Mouse (Mus musculus) intestine, embryonic 16.5 days (tissue): Measurements from ENCODE around the gene Sema6d. TPM values are rescaled to one million over a fixed set of nuclear protein-coding genes. Genes with fewer than 3 reads are reported as not detected.

Experiments used
- ATAC-seq: fragments of 200-750 bp; cut with Nextera tagmentation; 2 replicates; pipeline ENCODE4 v1.8.0; 2017; ENCODE audit warnings: moderate TSS enrichment, moderate library complexity
- H3K27ac ChIP-seq: fragments of 300-500 bp; sonication (generic); 2 replicates; pipeline ENCODE4 v1.5.1; 2014; ENCODE audit warnings: mild to moderate bottlenecking, low read length
- H3K27me3 ChIP-seq: fragments of 300-500 bp; sonication (generic); replicated peaks from 2 replicates; pipeline ENCODE4 v1.6.1; 2014; ENCODE audit warnings: low read length, control low read depth, mixed read lengths; ENCODE audit not compliant: control insufficient read depth, insufficient read depth
- H3K36me3 ChIP-seq: fragments of 300-500 bp; sonication (generic); 2 replicates; pipeline ENCODE4 v1.6.1; 2014; ENCODE audit warnings: low read length, control low read depth; ENCODE audit not compliant: control insufficient read depth, insufficient read depth
- H3K4me1 ChIP-seq: fragments of 300-500 bp; sonication (generic); 2 replicates; pipeline ENCODE4 v1.6.1; 2014; ENCODE audit warnings: low read length, control low read depth, mixed read lengths; ENCODE audit not compliant: control insufficient read depth, insufficient read depth
- H3K4me2 ChIP-seq: fragments of 300-500 bp; sonication (generic); 2 replicates; pipeline ENCODE4 v1.6.1; 2014; ENCODE audit warnings: low read depth, low read length, control low read depth
- H3K4me3 ChIP-seq: fragments of 300-500 bp; sonication (generic); 2 replicates; pipeline ENCODE4 v1.5.1; 2014; ENCODE audit warnings: mild to moderate bottlenecking, low read length
- H3K9ac ChIP-seq: fragments of 300-500 bp; sonication (generic); 2 replicates; pipeline ENCODE4 v1.6.1; 2014; ENCODE audit warnings: low read depth, low read length
- H3K9me3 ChIP-seq: fragments of 300-500 bp; sonication (generic); 2 replicates; pipeline ENCODE4 v1.6.1; 2016; ENCODE audit warnings: low read length, control low read depth; ENCODE audit not compliant: control insufficient read depth
- WGBS: fragments of 180-500 bp; shearing (Covaris S2); extraction: QIAGEN DNeasy Blood & Tissue Kit; methylation state at CpG from one replicate; pipeline ENCODE4 v1.1.7; 2014; 5-methylcytosine and 5-hydroxymethylcytosine counted together
- polyA plus RNA-seq: library from polyadenylated mRNA; unstranded; fragments of >200 nt; fragmentation: Nextera tagmentation; extraction: Ambion mirVana; gene quantifications from 2 replicates; pipeline ENCODE4 v1.2.1, GENCODE M21; 2015

The Sema6d gene
- polyA plus RNA-seq, 1 experiment from 2014 or later, result 10.9 TPM

DNA sequence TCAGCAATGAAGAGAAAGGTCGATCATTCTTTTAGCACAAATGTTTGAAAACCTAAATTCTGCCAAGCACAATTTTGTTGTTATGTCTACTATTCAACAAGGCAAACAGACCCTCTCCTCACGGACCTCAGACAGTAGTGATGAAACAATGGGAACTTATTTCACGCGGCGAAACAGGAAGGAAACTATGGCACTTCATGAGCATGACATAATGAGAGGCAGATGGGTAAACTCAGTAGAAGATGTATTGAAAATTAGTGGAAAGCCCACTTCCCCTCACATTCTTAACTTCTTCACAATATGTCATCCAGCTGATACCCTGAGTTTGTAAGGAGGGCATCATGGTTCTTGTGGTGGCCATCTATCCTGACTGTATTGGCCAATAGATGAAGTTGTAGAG lies 116.0 kb downstream of the Sema6d start:
- Histone ChIP-seq H3K9ac (no peak overlapping the region), H3K4me1 (no peaks in the 10 kb centered on the region), H3K27ac (no peak overlapping the region), H3K9me3 (no peaks in the 10 kb centered on the region), H3K4me2 (no peak overlapping the region), H3K36me3 (no peaks in the 10 kb centered on the region), H3K4me3 (no peak overlapping the region), H3K27me3 (no peaks in the 10 kb centered on the region)
- WGBS, result 78% methylated on average over 5 of the region's 5 CpGs
- no peak for ATAC-seq

DNA sequence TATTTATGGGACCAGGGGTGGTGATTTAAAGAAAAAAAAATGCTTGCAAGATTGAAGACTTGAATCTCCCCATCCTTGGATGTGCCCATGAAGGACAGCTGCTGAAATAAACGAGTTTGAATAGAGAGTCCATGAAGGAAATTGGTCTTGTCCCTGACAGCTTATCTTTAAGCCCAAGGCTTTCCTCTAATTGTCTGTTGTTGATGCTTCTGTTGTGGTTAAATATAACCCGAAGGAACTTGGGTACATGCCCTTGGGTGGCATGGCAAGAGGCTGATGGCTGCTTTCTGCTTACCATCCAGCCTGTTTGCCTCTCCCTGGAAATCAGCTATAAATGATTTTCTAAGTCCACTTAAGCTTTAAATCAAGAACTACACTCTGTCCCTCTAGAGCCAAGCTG lies 118.5 kb downstream of the Sema6d start:
- ATAC-seq, result no peak
- 62% methylated on average over 2 of the region's 2 CpGs for WGBS
- Histone ChIP-seq H3K9me3 (no peaks in the 10 kb centered on the region), H3K4me1 (no peaks in the 10 kb centered on the region), H3K36me3 (no peaks in the 10 kb centered on the region), H3K4me2 (no peak overlapping the region), H3K27ac (no peak overlapping the region), H3K27me3 (no peaks in the 10 kb centered on the region), H3K4me3 (no peak overlapping the region), H3K9ac (no peak overlapping the region)

GRCm38 (mm10) chr2:124223559-124223958 lies 133.8 kb downstream of the Sema6d start:
- Histone ChIP-seq H3K36me3 (no peaks in the 10 kb centered on the region), H3K27ac (no peak overlapping the region), H3K9ac (no peak overlapping the region), H3K4me2 (no peak overlapping the region), H3K27me3 (no peaks in the 10 kb centered on the region), H3K4me3 (no peak overlapping the region), H3K9me3 (no peaks in the 10 kb centered on the region), H3K4me1 (no peaks in the 10 kb centered on the region)
- 75% methylated on average over 7 of the region's 7 CpGs for WGBS
- ATAC-seq, result no peak

- Histone ChIP-seq H3K4me2 (no peak overlapping the region), H3K27me3 (no peaks in the 10 kb centered on the region), H3K9me3 (no peaks in the 10 kb centered on the region), H3K27ac (no peak overlapping the region), H3K9ac (no peak overlapping the region), H3K4me1 (no peaks in the 10 kb centered on the region), H3K36me3 (no peaks in the 10 kb centered on the region), H3K4me3 (no peak overlapping the region)
- WGBS, result 63% methylated on average over 2 of the region's 2 CpGs
- no peak for ATAC-seq
Measured at GRCm38 (mm10) chr2:124224328-124224727, 134.6 kb downstream of the Sema6d start.

GRCm38 (mm10) chr2:124234636-124235221 lies 145.0 kb downstream of the Sema6d start:
- H3K9me3 ChIP-seq, result no peaks in the 10 kb centered on the region; the same call in 1 of the 2 replicates
- H3K27ac ChIP-seq, result no peak overlapping the region
- no peaks in the 10 kb centered on the region for H3K27me3 ChIP-seq
- no peak overlapping the region for H3K4me3 ChIP-seq
- no peak overlapping the region for H3K9ac ChIP-seq
- H3K36me3 ChIP-seq, result no peaks in the 10 kb centered on the region
- no peak for ATAC-seq
- H3K4me1 ChIP-seq, result no peaks in the 10 kb centered on the region
- WGBS, result 83% methylated on average over 9 of the region's 9 CpGs
- no peak overlapping the region for H3K4me2 ChIP-seq

- WGBS, result 45% methylated on average over 6 of the region's 6 CpGs
- H3K9me3 ChIP-seq, result no peaks in the 10 kb centered on the region; the same call in 1 of the 2 replicates
- H3K27ac ChIP-seq, result no peak overlapping the region
- H3K4me3 ChIP-seq, result no peak overlapping the region
- no peaks in the 10 kb centered on the region for H3K27me3 ChIP-seq
- no peak overlapping the region for H3K4me2 ChIP-seq
- ATAC-seq, result no peak
- no peak overlapping the region for H3K9ac ChIP-seq
- H3K4me1 ChIP-seq, result no peaks in the 10 kb centered on the region
- H3K36me3 ChIP-seq, result no peaks in the 10 kb centered on the region
Measured at GRCm38 (mm10) chr2:124235237-124236055, 145.7 kb downstream of the Sema6d start.

DNA sequence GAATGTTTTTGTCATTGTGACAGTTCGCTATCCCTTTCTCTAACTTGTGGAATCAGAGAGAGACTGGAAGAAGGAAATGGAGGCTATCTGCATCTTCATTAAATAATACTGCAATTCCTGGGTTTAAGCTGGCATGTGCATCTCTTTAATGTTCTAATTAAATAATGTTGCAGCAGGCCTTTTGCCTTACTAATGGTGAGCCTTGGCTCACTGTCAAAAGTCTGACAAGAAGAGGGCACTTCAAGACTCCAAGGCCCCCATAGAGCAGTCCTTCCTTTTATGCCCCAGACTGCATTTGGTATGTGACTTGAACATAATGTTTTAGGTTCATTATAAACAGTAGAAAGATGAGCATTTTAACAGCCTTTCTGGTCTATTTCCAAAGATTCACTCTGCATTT lies 147.1 kb downstream of the Sema6d start:
- Histone ChIP-seq H3K4me2 (no peak overlapping the region), H3K27me3 (no peaks in the 10 kb centered on the region), H3K4me1 (no peaks in the 10 kb centered on the region), H3K27ac (no peak overlapping the region), H3K9me3 (no peaks in the 10 kb centered on the region; the same call in 1 of the 2 replicates), H3K36me3 (no peaks in the 10 kb centered on the region), H3K4me3 (no peak overlapping the region), H3K9ac (no peak overlapping the region)
- WGBS, result 87% methylated on average over 1 of the region's 1 CpGs
- ATAC-seq, result no peak

- no peak overlapping the region for H3K4me3 ChIP-seq
- no peaks in the 10 kb centered on the region for H3K9me3 ChIP-seq
- no peak overlapping the region for H3K9ac ChIP-seq
- no peak overlapping the region for H3K27ac ChIP-seq
- 36% methylated on average over 1 of the region's 1 CpGs for WGBS
- H3K4me1 ChIP-seq, result no peaks in the 10 kb centered on the region
- H3K36me3 ChIP-seq, result no peaks in the 10 kb centered on the region
- no peak for ATAC-seq
- no peaks in the 10 kb centered on the region for H3K27me3 ChIP-seq
- H3K4me2 ChIP-seq, result no peak overlapping the region
Measured at GRCm38 (mm10) chr2:124243608-124244007, 153.8 kb downstream of the Sema6d start.

- no peak overlapping the region for H3K9ac ChIP-seq
- no peak overlapping the region for H3K4me2 ChIP-seq
- H3K4me3 ChIP-seq, result no peak overlapping the region
- no peak for ATAC-seq
- no peaks in the 10 kb centered on the region for H3K36me3 ChIP-seq
- no peak overlapping the region for H3K27ac ChIP-seq
- H3K4me1 ChIP-seq, result no peaks in the 10 kb centered on the region
- WGBS, result 40% methylated on average over 4 of the region's 4 CpGs
- no peaks in the 10 kb centered on the region for H3K9me3 ChIP-seq
- H3K27me3 ChIP-seq, result no peaks in the 10 kb centered on the region
Measured at GRCm38 (mm10) chr2:124244543-124245245, 154.9 kb downstream of the Sema6d start.
